Mouse (Mus musculus): ENCODE data around the gene Il11. TPM values are rescaled to one million over a fixed set of nuclear protein-coding genes. Genes with fewer than 3 reads are reported as not detected.

Gene Il11
- polyA plus RNA-seq, 1 experiment from 2014 or later: 0.34 TPM

GRCm38 (mm10) chr7:4777851-4778637, 4.6 kb downstream of the Il11 start:
- H3K9me3 ChIP-seq (replicated peaks): no peaks in the 10 kb centered on the region
- H3K4me3 ChIP-seq: no peak overlapping the region
- no peak for ATAC-seq (ENCODE audit: low FRiP score)
- H3K4me1 ChIP-seq: peaks cover 15% of the 10 kb centered on the region
- 3% methylated on average over 20 of the region's 20 CpGs for WGBS
- H3K27ac ChIP-seq: no peak overlapping the region
- peaks cover 76% of the 10 kb centered on the region for H3K27me3 ChIP-seq
- H3K4me2 ChIP-seq (replicated peaks): peak overlapping the region; percentile 51
- peak overlapping the region; percentile 36 for H3K9ac ChIP-seq
- H3K36me3 ChIP-seq: no peaks in the 10 kb centered on the region

GRCm38 (mm10) chr7:4776861-4777830, 5.5 kb downstream of the Il11 start:
- peaks cover 71% of the 10 kb centered on the region for H3K27me3 ChIP-seq
- peak overlapping the region; percentile 51 for H3K4me2 ChIP-seq (replicated peaks)
- WGBS: 1% methylated on average over 37 of the region's 56 CpGs

GRCm38 (mm10) chr7:4776131-4776530, 6.5 kb downstream of the Il11 start:
- ATAC-seq (ENCODE audit: low FRiP score): no peak

More at GRCm38 (mm10) chr7:4776861-4777830, 5.5 kb downstream of the Il11 start:
- H3K4me3 ChIP-seq: peak overlapping the region; percentile 32
- peaks cover 15% of the 10 kb centered on the region for H3K4me1 ChIP-seq
- H3K9ac ChIP-seq: peak overlapping the region; percentile 52
- ATAC-seq (ENCODE audit: low FRiP score): peak; percentile 75
- H3K36me3 ChIP-seq: no peaks in the 10 kb centered on the region
- H3K9me3 ChIP-seq (replicated peaks): no peaks in the 10 kb centered on the region
- H3K27ac ChIP-seq: no peak overlapping the region

GRCm38 (mm10) chr7:4771202-4771601, 11.5 kb downstream of the Il11 start, which contains the start of gene Fam71e2:
Gene Fam71e2 (minus strand): TSS chr7:4771302.
- Histone ChIP-seq H3K36me3 (no peaks in the 10 kb centered on the region), H3K4me2 (replicated peaks) (no peak within 1 kb of the TSS), H3K27ac (no peak within 1 kb of the TSS), H3K9ac (no peak within 1 kb of the TSS), H3K4me1 (no peaks in the 10 kb centered on the region), H3K27me3 (peaks cover 18% of the 10 kb centered on the region), H3K9me3 (replicated peaks) (no peaks in the 10 kb centered on the region), H3K4me3 (no peak within 1 kb of the TSS)
- no peak for ATAC-seq (ENCODE audit: low FRiP score)
- WGBS: 74% methylated on average over 3 of the region's 5 CpGs

More at GRCm38 (mm10) chr7:4776131-4776530, 6.5 kb downstream of the Il11 start:
- WGBS: 48% methylated on average over 10 of the region's 10 CpGs
- Histone ChIP-seq H3K4me1 (peaks cover 15% of the 10 kb centered on the region), H3K4me2 (replicated peaks) (no peak overlapping the region), H3K27ac (no peak overlapping the region), H3K9ac (no peak overlapping the region), H3K27me3 (peaks cover 66% of the 10 kb centered on the region), H3K4me3 (no peak overlapping the region), H3K9me3 (replicated peaks) (no peaks in the 10 kb centered on the region), H3K36me3 (no peaks in the 10 kb centered on the region)

GRCm38 (mm10) chr7:4764946-4765710, 17.5 kb downstream of the Il11 start:
- Histone ChIP-seq H3K27me3 (no peaks in the 10 kb centered on the region), H3K9me3 (replicated peaks) (no peaks in the 10 kb centered on the region), H3K4me1 (no peaks in the 10 kb centered on the region), H3K27ac (no peak overlapping the region), H3K4me2 (replicated peaks) (no peak overlapping the region), H3K36me3 (no peaks in the 10 kb centered on the region), H3K9ac (no peak overlapping the region), H3K4me3 (no peak overlapping the region)
- ATAC-seq (ENCODE audit: low FRiP score): no peak
- WGBS: 24% methylated on average over 4 of the region's 4 CpGs

- Histone ChIP-seq H3K9ac (no peak overlapping the region), H3K27me3 (no peaks in the 10 kb centered on the region), H3K4me2 (replicated peaks) (no peak overlapping the region), H3K4me1 (no peaks in the 10 kb centered on the region), H3K27ac (no peak overlapping the region), H3K9me3 (replicated peaks) (no peaks in the 10 kb centered on the region), H3K4me3 (no peak overlapping the region), H3K36me3 (no peaks in the 10 kb centered on the region)
- 39% methylated on average over 1 of the region's 1 CpGs for WGBS
- ATAC-seq (ENCODE audit: low FRiP score): no peak
Measured at GRCm38 (mm10) chr7:4759670-4760069, 23.0 kb downstream of the Il11 start.

- ATAC-seq (ENCODE audit: low FRiP score): peak; percentile 90
- Histone ChIP-seq H3K27ac (no peak within 1 kb of the TSS), H3K9ac (peak within 1 kb of the TSS; percentile 23; the same call in 1 of the 2 replicates), H3K4me2 (replicated peaks) (peak within 1 kb of the TSS; percentile 50), H3K27me3 (peaks cover 8% of the 10 kb centered on the region; the same call in 1 of the 2 replicates), H3K9me3 (replicated peaks) (no peaks in the 10 kb centered on the region), H3K4me3 (peak within 1 kb of the TSS; percentile 32), H3K36me3 (no peaks in the 10 kb centered on the region), H3K4me1 (peaks cover 20% of the 10 kb centered on the region)
- WGBS: 4% methylated on average over 24 of the region's 24 CpGs
Measured at GRCm38 (mm10) chr7:4752821-4753570, 29.7 kb downstream of the Il11 start, which contains the start of gene Cox6b2. Gene Cox6b2 (minus strand): TSS chr7:4753094.

- H3K9ac ChIP-seq: peak overlapping the region; percentile 23; the same call in 1 of the 2 replicates
- H3K27ac ChIP-seq: no peak overlapping the region
- H3K36me3 ChIP-seq: peaks cover under 1% of the 10 kb centered on the region; the same call in 1 of the 2 replicates
- 3% methylated on average over 30 of the region's 30 CpGs for WGBS
- H3K9me3 ChIP-seq (replicated peaks): no peaks in the 10 kb centered on the region
- ATAC-seq (ENCODE audit: low FRiP score): peak; percentile 65
- peak overlapping the region; percentile 32 for H3K4me3 ChIP-seq
- H3K4me2 ChIP-seq (replicated peaks): peak overlapping the region; percentile 50
- H3K27me3 ChIP-seq: peaks cover 8% of the 10 kb centered on the region; the same call in 1 of the 2 replicates
- peaks cover 20% of the 10 kb centered on the region for H3K4me1 ChIP-seq
Measured at GRCm38 (mm10) chr7:4751971-4752820, 30.5 kb downstream of the Il11 start.

GRCm38 (mm10) chr7:4749169-4749568, 33.5 kb downstream of the Il11 start:
- no peak for ATAC-seq (ENCODE audit: low FRiP score)
- Histone ChIP-seq H3K9ac (no peak overlapping the region), H3K4me1 (peaks cover 25% of the 10 kb centered on the region), H3K4me3 (no peak overlapping the region), H3K27me3 (peaks cover 8% of the 10 kb centered on the region; the same call in 1 of the 2 replicates), H3K27ac (no peak overlapping the region), H3K9me3 (replicated peaks) (no peaks in the 10 kb centered on the region), H3K36me3 (peaks cover 26% of the 10 kb centered on the region), H3K4me2 (replicated peaks) (no peak overlapping the region)
- WGBS: 86% methylated on average over 2 of the region's 2 CpGs

GRCm38 (mm10) chr7:4748321-4748720, 34.3 kb downstream of the Il11 start:
- Histone ChIP-seq H3K9ac (no peak overlapping the region), H3K27ac (no peak overlapping the region), H3K9me3 (replicated peaks) (no peaks in the 10 kb centered on the region), H3K4me3 (no peak overlapping the region), H3K4me1 (peaks cover 25% of the 10 kb centered on the region), H3K4me2 (replicated peaks) (no peak overlapping the region), H3K27me3 (0 out of 2 replicates have a peak, but pooled peaks cover 6% of the 10 kb centered on the region), H3K36me3 (peaks cover 26% of the 10 kb centered on the region)
- 83% methylated on average over 4 of the region's 4 CpGs for WGBS
- ATAC-seq (ENCODE audit: low FRiP score): no peak
